Mouse (Mus musculus): ENCODE results near the gene Mrpl12. TPM values are rescaled to one million over a fixed set of nuclear protein-coding genes. Genes with fewer than 3 reads are reported as not detected.

The Mrpl12 gene
- total and polyA plus RNA-seq, 3 experiments = 60.3 to 363 (median 267) TPM

DNA sequence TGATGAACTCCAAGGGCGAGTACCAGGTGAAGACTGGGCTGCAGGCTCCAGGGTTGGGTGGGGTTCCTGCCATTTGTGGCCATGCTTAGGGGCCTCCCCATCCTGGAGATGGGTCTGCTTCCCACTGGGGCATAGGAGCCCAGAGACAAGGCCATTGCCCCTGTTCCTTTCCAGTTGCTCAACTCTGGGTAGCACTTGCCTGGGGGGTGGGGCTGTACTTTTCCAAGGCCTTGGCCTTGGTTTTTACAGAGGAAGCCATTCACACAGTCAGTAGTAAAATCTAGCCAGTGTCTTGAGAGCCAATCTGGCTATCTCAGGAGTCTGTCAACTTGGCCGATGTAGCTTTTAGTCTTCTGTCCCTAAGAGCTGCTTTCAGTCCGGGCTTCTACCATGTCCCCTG, 13.0 kb downstream of the Mrpl12 start:
- H3K79me2 ChIP-seq (replicated peaks; ENCODE audit: control insufficient read depth, extremely low read depth, insufficient read depth, poor library complexity, severe bottlenecking) = 0 out of 2 replicates have a peak, but pooled peaks cover 2% of the 10 kb centered on the region
- H3K27me3 ChIP-seq (replicated peaks) = no peaks in the 10 kb centered on the region
- H3K4me3 ChIP-seq (replicated peaks in 1 of 3; ENCODE audit: low read depth in 2 of 3, low read length in 2 of 3, poor library complexity in 1 of 3) = no peak overlapping the region
- in situ Hi-C loops (cut with MboI; ENCODE audit: low pct_ligation_motif_present, low pct_unique_long_range_greater_than_20kb, low sequenced_read_pairs) = no loop called here
- peaks cover 3 to 23% of the 10 kb centered on the region in 2 experiments; a peak in 3 of 4 replicates for H3K4me1 ChIP-seq (ENCODE audit: control insufficient read depth in 1 of 2, insufficient read depth in 2 of 2)
- H3K4me2 ChIP-seq (ENCODE audit: insufficient read depth, low read depth, poor library complexity, severe bottlenecking) = no peak overlapping the region
- H3K9me3 ChIP-seq (replicated peaks; ENCODE audit: low read length) = no peaks in the 10 kb centered on the region
- H3K36me3 ChIP-seq (replicated peaks in 1 of 2; ENCODE audit: control insufficient read depth in 1 of 2, insufficient read depth in 1 of 2, low read length in 1 of 2) = peaks cover 40 to 65% of the 10 kb centered on the region in 2 experiments
- no peak overlapping the region for H3K27ac ChIP-seq (ENCODE audit: insufficient read depth, low read depth)
- dilution Hi-C loops (cut with MboI; ENCODE audit: extremely low pct_ligation_motif_present, extremely low pct_unique_long_range_greater_than_20kb, low sequenced_read_pairs) = no loop called here
- no peak for TF ChIP-seq ETS1 (conservative IDR thresholded peaks at IDR 0.05; ENCODE audit: low read depth, low read length)
- TF ChIP-seq ZKSCAN1 (IDR thresholded peaks at IDR 0.05; ENCODE audit: borderline replicate concordance, low read depth, low read length) = no peak
- no peak for TF ChIP-seq IRF4 (IDR thresholded peaks at IDR 0.05; ENCODE audit: low read depth, low read length)
- TF ChIP-seq MAX (IDR thresholded peaks at IDR 0.05; ENCODE audit: low read length) = no peak
- TF ChIP-seq UBTF (IDR thresholded peaks at IDR 0.05; ENCODE audit: low read depth, low read length) = no peak
- no peak for TF ChIP-seq CTCF (conservative IDR thresholded peaks at IDR 0.05 in 1 of 2, IDR thresholded peaks at IDR 0.05 in 1 of 2; ENCODE audit: low read depth in 2 of 2, low read length in 2 of 2)
- no peak for TF ChIP-seq GABPA (IDR thresholded peaks at IDR 0.05; ENCODE audit: insufficient replicate concordance, low read depth, low read length)
- TF ChIP-seq PAX5 (IDR thresholded peaks at IDR 0.05; ENCODE audit: low read length) = no peak
- TF ChIP-seq KAT2A (IDR thresholded peaks at IDR 0.05; ENCODE audit: insufficient replicate concordance, low read length) = no peak
- TF ChIP-seq ZMIZ1 (IDR thresholded peaks at IDR 0.05; ENCODE audit: low read depth, low read length) = no peak
- TF ChIP-seq USF2 (conservative IDR thresholded peaks at IDR 0.05; ENCODE audit: low read depth, low read length) = no peak
- TF ChIP-seq USF1 (IDR thresholded peaks at IDR 0.05; ENCODE audit: low read depth, low read length) = no peak
- no peak for TF ChIP-seq TCF12 (IDR thresholded peaks at IDR 0.05; ENCODE audit: low read depth, low read length)
- no peak for TF ChIP-seq SIN3A (IDR thresholded peaks at IDR 0.05; ENCODE audit: low read length)
- no peak for TF ChIP-seq MEF2A (IDR thresholded peaks at IDR 0.05; ENCODE audit: borderline replicate concordance, low read depth, low read length)
- TF ChIP-seq NELFE (IDR thresholded peaks at IDR 0.05; ENCODE audit: low read depth, low read length) = no peak
- TF ChIP-seq JUN (IDR thresholded peaks at IDR 0.05; ENCODE audit: insufficient read depth, low read depth, low read length) = no peak
- TF ChIP-seq RCOR1 (conservative IDR thresholded peaks at IDR 0.05; ENCODE audit: low read depth, low read length) = no peak
- TF ChIP-seq HCFC1 (IDR thresholded peaks at IDR 0.05; ENCODE audit: low read depth, low read length) = no peak
- TF ChIP-seq MXI1 (IDR thresholded peaks at IDR 0.05; ENCODE audit: low read depth, low read length) = no peak
- H3K9ac ChIP-seq (ENCODE audit: insufficient read depth, low read depth) = no peak overlapping the region
- DNase-seq (ENCODE audit: extremely low read depth) = no peak

DNA sequence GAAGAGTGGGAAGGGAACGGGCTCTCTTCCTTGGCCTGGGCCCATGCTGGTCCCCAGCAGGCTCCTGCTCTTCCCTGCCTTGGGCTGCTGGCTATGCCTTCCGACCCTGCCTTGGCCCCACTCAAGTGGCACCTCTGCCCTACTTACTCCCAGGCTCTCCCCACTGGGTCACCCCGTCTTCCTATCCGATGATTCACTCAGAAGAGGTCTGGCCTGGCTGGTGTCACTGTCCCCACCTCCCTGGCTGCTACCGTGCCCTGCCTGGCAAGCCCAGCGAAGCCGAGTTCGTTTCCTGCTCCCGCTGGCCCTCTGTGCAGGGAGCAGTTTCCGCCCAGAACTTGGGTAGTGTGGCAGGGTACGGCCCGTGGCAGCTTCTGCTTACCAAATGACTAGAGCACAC, 13.8 kb downstream of the Mrpl12 start:
- Histone ChIP-seq H3K9ac (ENCODE audit: insufficient read depth, low read depth) (no peak overlapping the region), H3K4me1 (ENCODE audit: control insufficient read depth in 1 of 2, insufficient read depth in 2 of 2) (peaks cover 0 to 16% of the 10 kb centered on the region in 2 experiments; a peak in 2 of 4 replicates), H3K9me3 (replicated peaks; ENCODE audit: low read length) (no peaks in the 10 kb centered on the region), H3K36me3 (replicated peaks in 1 of 2; ENCODE audit: control insufficient read depth in 1 of 2, insufficient read depth in 1 of 2, low read length in 1 of 2) (peaks cover 40 to 65% of the 10 kb centered on the region in 2 experiments), H3K27me3 (replicated peaks) (no peaks in the 10 kb centered on the region), H3K79me2 (replicated peaks; ENCODE audit: control insufficient read depth, extremely low read depth, insufficient read depth, poor library complexity, severe bottlenecking) (0 out of 2 replicates have a peak, but pooled peaks cover 1% of the 10 kb centered on the region), H3K4me3 (replicated peaks in 1 of 3; ENCODE audit: low read depth in 2 of 3, low read length in 2 of 3, poor library complexity in 1 of 3) (no peak overlapping the region), H3K4me2 (ENCODE audit: insufficient read depth, low read depth, poor library complexity, severe bottlenecking) (no peak overlapping the region), H3K27ac (ENCODE audit: insufficient read depth, low read depth) (no peak overlapping the region)
- in situ Hi-C loops (cut with MboI; ENCODE audit: low pct_ligation_motif_present, low pct_unique_long_range_greater_than_20kb, low sequenced_read_pairs) = no loop called here
- TF ChIP-seq JUN (IDR thresholded peaks at IDR 0.05; ENCODE audit: insufficient read depth, low read depth, low read length) (no peak), ZNF384 (IDR thresholded peaks at IDR 0.05; ENCODE audit: low read depth, low read length) (no peak), ZKSCAN1 (IDR thresholded peaks at IDR 0.05; ENCODE audit: borderline replicate concordance, low read depth, low read length) (no peak), MXI1 (IDR thresholded peaks at IDR 0.05; ENCODE audit: low read depth, low read length) (no peak), MAX (IDR thresholded peaks at IDR 0.05; ENCODE audit: low read length) (no peak), USF2 (conservative IDR thresholded peaks at IDR 0.05; ENCODE audit: low read depth, low read length) (no peak), MAZ (IDR thresholded peaks at IDR 0.05; ENCODE audit: low read depth, low read length) (no peak)
- dilution Hi-C loops (cut with MboI; ENCODE audit: extremely low pct_ligation_motif_present, extremely low pct_unique_long_range_greater_than_20kb, low sequenced_read_pairs) = no loop called here
- no peak for DNase-seq (ENCODE audit: extremely low read depth)
